ENCODE assay signal across 13 mouse cellular contexts in the genomic region with DNA sequence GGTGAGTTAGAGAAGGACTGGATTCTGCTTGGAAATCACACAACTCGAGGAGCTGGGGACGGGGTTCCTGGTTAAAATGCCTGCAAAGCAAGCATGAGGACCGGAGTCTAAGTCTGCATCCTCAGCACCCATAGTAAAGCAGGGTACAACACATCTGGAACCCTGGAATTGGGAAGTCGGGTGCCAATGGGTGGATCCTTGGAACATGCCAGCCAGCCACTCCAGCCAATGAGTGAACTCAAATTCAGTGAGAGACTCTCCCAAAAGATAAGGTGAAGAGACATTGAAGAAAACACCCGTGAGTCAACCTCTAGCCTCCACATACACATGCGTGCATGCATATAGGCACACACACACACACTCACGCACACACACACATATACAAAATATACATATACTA.
DNase-seq lines count a peak whose midpoint lies in the region; ATAC-seq and TF ChIP-seq lines count a peak whose summit lies in the region.
"Had no signal": no experiment of that assay in that cellular context is flagged by ENCODE, and none has a peak within 500 bp of the region (broad histone marks: within the 10 kb centered on the region; RNA-seq: fewer than 3 reads in every experiment).

No protein-coding gene starts in this region.

- peak overlapping the region; percentile 53; the same call in 1 of the 2 replicates for H3K27ac ChIP-seq in heart, postnatal 0 days (ENCODE audit: low read depth)
- H3K27ac ChIP-seq in testis, adult 2 months (ENCODE audit: control insufficient read depth, insufficient read depth, low read depth, low read length) = peak overlapping the region; percentile 41
- H3K27ac ChIP-seq: forebrain, embryonic 15.5 days; kidney, postnatal 0 days; limb, embryonic 15.5 days; midbrain, embryonic 12.5 days had no signal

- intact Hi-C loops in heart, postnatal 36 days (cut with DNase I) = no loop called here
- intact Hi-C loops in gastrocnemius, postnatal 36 days (cut with DNase I) = no loop called here

- no peak for TF ChIP-seq POLR2A in testis, adult 2 months (IDR thresholded peaks at IDR 0.05; ENCODE audit: control insufficient read depth, low read depth, low read length)

- 82% methylated on average over 7 of the region's 7 CpGs for WGBS in heart, postnatal 0 days

- ATAC-seq in heart, postnatal 0 days (ENCODE audit: insufficient read depth, low read depth) = no peak
- ATAC-seq in erythroid progenitor cell, adult 5-6 weeks (replicated peaks; ENCODE audit: low FRiP score, poor library complexity, severe bottlenecking) = peak; percentile 72
- ATAC-seq: forebrain, embryonic 15.5 days; hindbrain, embryonic 16.5 days had no signal

- no peak for TF ChIP-seq EP300 in heart, postnatal 0 days (IDR thresholded peaks at IDR 0.05; ENCODE audit: low read depth)

- no peak for TF ChIP-seq CTCF in heart, postnatal 0 days (IDR thresholded peaks at IDR 0.05; ENCODE audit: low read depth)
- TF ChIP-seq CTCF in testis, adult 2 months (IDR thresholded peaks at IDR 0.05; ENCODE audit: control insufficient read depth, insufficient read depth, insufficient replicate concordance, low read depth, low read length) = no peak

- no peak overlapping the region for H3K4me2 ChIP-seq in heart, postnatal 0 days (ENCODE audit: low read depth, low read length)
- H3K4me2 ChIP-seq: forebrain, embryonic 15.5 days; limb, embryonic 15.5 days; midbrain, embryonic 12.5 days had no signal

- peaks cover 78% of the 10 kb centered on the region for H3K4me1 ChIP-seq in heart, postnatal 0 days (ENCODE audit: control insufficient read depth, insufficient read depth)
- H3K4me1 ChIP-seq in testis, adult 2 months (ENCODE audit: control insufficient read depth, insufficient read depth, low read length) = peaks cover 3% of the 10 kb centered on the region
- H3K4me1 ChIP-seq: forebrain, embryonic 15.5 days had no signal

- no peaks in the 10 kb centered on the region for H3K27me3 ChIP-seq in heart, postnatal 0 days (ENCODE audit: control insufficient read depth, insufficient read depth, low read length)
- no peaks in the 10 kb centered on the region for H3K27me3 ChIP-seq in testis, adult 2 months (ENCODE audit: control insufficient read depth, insufficient read depth, low read length)
- H3K27me3 ChIP-seq: forebrain, embryonic 15.5 days; limb, embryonic 15.5 days; midbrain, embryonic 12.5 days had no signal

- H3K9me3 ChIP-seq in heart, postnatal 0 days (replicated peaks; ENCODE audit: control insufficient read depth, low read length) = no peaks in the 10 kb centered on the region
- H3K9me3 ChIP-seq: forebrain, embryonic 15.5 days; limb, embryonic 15.5 days; midbrain, embryonic 12.5 days had no signal

- H3K9ac ChIP-seq in heart, postnatal 0 days (replicated peaks; ENCODE audit: low read depth, low read length) = no peak overlapping the region
- H3K9ac ChIP-seq: forebrain, embryonic 15.5 days; limb, embryonic 15.5 days; midbrain, embryonic 12.5 days had no signal

- no peak for DNase-seq in heart, postnatal 0 days (ENCODE audit: low spot score)
- DNase-seq in heart, postnatal 36 days = no peak
- DNase-seq in testis, postnatal 14 days (ENCODE audit: low spot score) = no peak
- peak; percentile 44 to 52 for DNase-seq in spleen, postnatal 10 days (ENCODE audit: low spot score in 2 of 2)
- no peak for DNase-seq in gastrocnemius, postnatal 36 days
- DNase-seq: cerebellum, adult 9-10 months had no signal

- no peak overlapping the region for H3K4me3 ChIP-seq in heart, postnatal 0 days (ENCODE audit: low read depth, low read length)
- peak overlapping the region; percentile 31 for H3K4me3 ChIP-seq in testis, adult 2 months (ENCODE audit: control insufficient read depth, low read depth, low read length)
- H3K4me3 ChIP-seq: forebrain, embryonic 15.5 days; limb, embryonic 15.5 days; midbrain, embryonic 12.5 days had no signal

- H3K36me3 ChIP-seq in heart, postnatal 0 days (replicated peaks; ENCODE audit: control insufficient read depth, insufficient read depth, low read length) = 0 out of 2 replicates have a peak, but pooled peaks cover 5% of the 10 kb centered on the region
- no peaks in the 10 kb centered on the region for H3K36me3 ChIP-seq in testis, adult 2 months (ENCODE audit: control insufficient read depth, insufficient read depth, low read length)
- H3K36me3 ChIP-seq: forebrain, embryonic 15.5 days; limb, embryonic 15.5 days; midbrain, embryonic 12.5 days had no signal

Comparison
In these comparisons a context has a peak if more than half of its experiments do, and no peak if none do; other contexts are left out.
1. DNase-seq: peak in spleen, postnatal 10 days (2 of 2); none in heart, postnatal 0 days (single experiment), heart, postnatal 36 days (0 of 2), testis, postnatal 14 days (single experiment) and gastrocnemius, postnatal 36 days (0 of 2).